Mouse (Mus musculus) megakaryocyte, embryonic 14.5 days (primary cell): ENCODE results near the gene Ostf1.

ENCODE experiments used
- FLI1 ChIP-seq: IDR thresholded peaks from 2 replicates; pipeline ENCODE4 v1.6.1; 2012; ENCODE audit warnings: low read length, inconsistent platforms, mixed read lengths
- GATA1 ChIP-seq: IDR thresholded peaks from 3 replicates; pipeline ENCODE4 v1.6.1; 2012; ENCODE audit warnings: mixed read lengths, low read length, inconsistent platforms, borderline replicate concordance

GRCm38 (mm10) chr19:18582887-18583286 lies 48.7 kb downstream of the Ostf1 start:
- TF ChIP-seq GATA1 (no peak), FLI1 (no peak)
